Mouse (Mus musculus): ENCODE measurements around the gene Klhl21. TPM values are rescaled to one million over a fixed set of nuclear protein-coding genes. Genes with fewer than 3 reads are reported as not detected.

Klhl21 gene
- polyA plus RNA-seq, 3 experiments from 2014 or later, result 3.0 to 4.2 (median 3.6) TPM

- peak; percentile 92 for ATAC-seq
These were observed 12.2 kb upstream of the Klhl21 start, which contains the start of gene Phf13 for GRCm38 (mm10) chr4:151996173-151996950. Gene Phf13, minus strand, starts transcription at chr4:151996258.

DNA sequence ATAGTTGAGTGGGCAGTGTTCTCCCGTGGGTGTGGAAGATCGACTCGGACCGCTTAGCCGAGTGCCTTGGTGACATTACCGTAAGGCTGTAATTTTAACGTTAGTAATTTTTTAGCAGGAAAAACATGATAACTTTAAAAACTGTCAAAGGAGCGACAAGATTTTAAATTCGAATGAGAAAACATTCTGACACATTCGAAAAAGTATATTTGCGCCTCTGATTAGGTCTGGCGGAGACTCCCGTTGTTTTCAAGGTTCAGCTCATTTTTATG lies 11.7 kb upstream of the Klhl21 start:
- ATAC-seq, result no peak

DNA sequence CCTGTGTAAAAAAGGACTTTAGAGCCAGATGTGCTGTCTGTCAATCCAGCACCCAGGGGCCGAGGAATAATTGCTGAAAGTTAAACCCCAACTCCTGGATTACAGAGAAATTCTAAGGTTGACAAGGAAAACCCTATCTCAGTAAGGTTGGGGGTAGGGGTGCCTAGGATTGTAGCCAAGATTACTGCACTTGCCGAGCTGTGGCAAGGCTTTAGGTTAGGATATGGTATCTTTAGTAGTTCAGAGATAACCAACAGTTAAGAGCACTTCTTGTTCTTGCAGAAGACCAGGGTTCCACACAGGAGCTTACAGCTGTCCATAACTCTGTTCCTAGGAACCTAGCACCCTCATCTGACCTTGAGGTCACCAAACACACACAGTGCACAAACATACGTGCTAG lies 10.9 kb upstream of the Klhl21 start:
- ATAC-seq, result no peak

DNA sequence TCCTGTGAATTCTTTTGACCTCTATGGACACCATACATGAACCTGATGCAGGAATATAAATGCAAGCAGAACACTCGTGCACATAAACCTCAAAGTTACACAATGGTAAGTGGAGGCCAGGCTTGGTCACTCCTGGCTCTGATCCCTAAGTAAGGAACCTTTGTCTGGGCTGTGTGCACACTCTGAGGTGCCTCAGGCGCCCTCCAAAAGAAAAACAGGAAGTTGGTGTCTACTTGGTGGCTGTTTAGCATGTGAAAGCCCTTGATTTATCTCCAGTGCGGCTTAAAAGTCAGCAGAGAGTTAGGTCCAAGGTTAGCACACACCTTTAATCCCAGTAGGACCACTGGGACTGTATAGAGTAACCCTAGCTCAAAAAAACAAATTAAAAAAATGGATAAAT lies 9.1 kb upstream of the Klhl21 start:
- no peak for ATAC-seq

- ATAC-seq, result no peak
These were observed 7.7 kb upstream of the Klhl21 start for GRCm38 (mm10) chr4:152000906-152001305.

- ATAC-seq, result no peak
These were observed 7.3 kb upstream of the Klhl21 start for GRCm38 (mm10) chr4:152001335-152001734.

DNA sequence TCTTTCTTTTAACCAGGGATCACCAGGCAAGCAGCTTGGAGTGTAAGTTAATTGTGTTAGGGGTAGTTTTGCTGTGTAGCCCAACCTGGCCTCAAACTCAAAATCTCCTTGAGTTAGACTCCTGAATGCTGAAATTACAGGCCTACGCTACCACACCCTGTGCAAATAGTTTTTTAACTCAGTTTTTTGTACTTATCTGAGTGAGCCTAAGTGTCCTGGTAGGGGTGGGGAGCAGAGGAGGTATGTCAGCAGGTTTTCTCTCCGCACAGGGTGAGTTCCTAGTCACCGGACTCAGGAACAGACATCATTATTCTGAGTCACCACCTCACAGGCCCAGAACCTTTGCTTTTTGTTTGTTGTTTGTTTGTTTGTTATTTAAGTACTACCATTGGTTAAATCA lies 6.5 kb upstream of the Klhl21 start:
- no peak for ATAC-seq

GRCm38 (mm10) chr4:152006137-152006536 lies 2.5 kb upstream of the Klhl21 start:
- ATAC-seq, result no peak

DNA sequence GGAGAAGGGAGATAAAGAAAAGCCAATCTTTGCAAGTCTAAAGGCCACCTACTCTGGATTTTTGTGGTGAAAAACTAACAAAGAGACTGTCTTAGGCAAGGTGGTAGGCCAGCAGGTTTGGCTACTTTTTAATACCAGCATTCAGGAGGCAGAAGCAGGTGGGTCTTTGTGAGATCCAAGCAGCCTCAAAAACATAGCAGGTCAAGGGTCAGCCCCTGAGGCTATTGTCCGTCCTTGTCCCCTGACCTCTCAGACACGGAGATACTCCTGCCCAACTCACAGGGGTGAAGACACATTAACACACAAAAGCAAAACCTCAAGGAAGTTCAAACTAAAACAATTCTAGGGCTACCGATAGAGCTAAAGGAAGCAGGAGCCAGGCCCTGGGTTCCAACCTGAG lies 1.8 kb upstream of the Klhl21 start:
- no peak for ATAC-seq

DNA sequence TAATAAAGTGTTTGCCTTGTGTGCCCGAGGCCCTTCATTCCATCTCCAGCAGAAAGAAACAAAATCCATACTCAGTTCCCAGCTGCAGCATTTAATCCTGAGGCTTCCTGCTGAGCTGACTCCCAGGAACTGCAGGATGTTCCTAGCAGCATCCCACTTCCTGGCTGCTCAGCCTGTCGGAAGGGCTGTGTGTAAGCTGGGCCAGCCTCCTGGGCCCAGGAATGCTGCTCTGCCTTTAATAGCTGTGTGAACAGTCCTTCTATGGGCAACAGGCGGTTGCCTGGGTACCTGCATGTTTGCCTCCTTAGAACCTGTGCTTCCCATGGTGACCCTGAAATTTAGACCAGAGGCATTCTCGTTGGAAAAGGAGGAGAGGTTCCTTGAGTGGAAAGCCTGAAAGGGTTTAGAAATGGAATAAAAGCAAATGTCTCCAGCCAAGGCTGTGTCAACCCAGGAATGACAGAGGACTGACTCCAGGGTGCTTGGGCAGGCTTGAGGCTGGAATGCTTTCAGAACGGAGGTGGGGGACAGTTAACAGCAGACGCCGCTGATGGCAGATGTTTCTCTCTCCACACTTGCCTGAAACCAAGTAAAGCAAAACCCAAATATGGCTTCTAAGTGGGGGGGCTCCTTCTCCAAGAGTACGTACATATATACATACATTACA lies 989 bp upstream of the Klhl21 start:
- ATAC-seq, result no peak

GRCm38 (mm10) chr4:152008148-152008500 lies 479 bp upstream of the Klhl21 start:
- no peak for ATAC-seq

GRCm38 (mm10) chr4:152009076-152010051 lies 761 bp downstream of the Klhl21 start:
- peak; percentile 58 for ATAC-seq

- no peak for ATAC-seq
These were observed 1.6 kb downstream of the Klhl21 start for GRCm38 (mm10) chr4:152010091-152010706.

- no peak for ATAC-seq
These were observed 2.1 kb downstream of the Klhl21 start for GRCm38 (mm10) chr4:152010707-152011134.

DNA sequence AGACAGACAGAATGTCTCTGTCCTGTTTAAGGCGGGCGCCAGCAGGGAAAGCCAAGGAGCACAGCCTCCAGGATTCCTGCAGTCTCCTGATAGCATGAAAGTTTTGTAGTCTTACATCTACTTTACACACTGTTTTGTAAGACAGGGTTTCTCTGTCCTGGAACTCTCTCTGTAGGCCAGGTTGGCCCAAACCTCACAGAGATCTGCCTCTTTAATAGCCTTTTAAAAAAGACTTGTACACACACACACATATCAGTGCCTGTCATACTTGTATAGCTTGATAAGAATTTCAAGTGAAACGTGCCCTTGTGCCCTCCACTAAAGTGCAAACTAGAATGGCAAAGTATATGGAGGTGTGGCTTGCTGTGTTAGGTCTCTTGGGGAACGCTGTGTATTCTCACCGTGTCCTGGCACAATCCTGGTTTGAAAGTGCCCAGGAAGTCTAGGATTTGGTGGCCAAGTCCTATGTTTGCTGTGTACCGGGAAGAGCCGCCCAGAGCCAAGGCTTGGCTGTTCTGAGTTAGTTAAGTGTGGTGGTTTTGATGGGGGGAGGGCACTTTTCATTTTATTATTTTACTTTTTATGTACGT lies 2.7 kb downstream of the Klhl21 start:
- ATAC-seq, result no peak

DNA sequence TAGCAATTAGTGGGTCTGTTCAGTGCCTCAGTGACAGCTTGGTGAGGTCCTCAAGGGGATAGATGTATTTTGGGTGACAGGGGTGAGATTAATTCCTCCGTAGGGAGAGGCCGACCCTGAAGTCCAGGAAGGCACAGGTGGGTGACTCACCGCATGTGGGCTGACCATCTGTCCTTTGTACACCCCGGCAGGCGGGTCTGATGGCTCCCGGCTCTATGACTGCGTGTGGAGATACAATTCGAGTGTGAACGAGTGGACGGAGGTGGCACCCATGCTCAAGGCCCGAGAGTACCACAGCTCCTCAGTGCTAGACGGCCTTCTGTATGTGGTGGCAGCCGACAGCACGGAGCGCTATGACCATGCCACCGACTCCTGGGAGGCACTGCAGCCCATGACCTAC lies 3.5 kb downstream of the Klhl21 start:
- no peak for ATAC-seq

- ATAC-seq, result no peak
These were observed 4.6 kb downstream of the Klhl21 start for GRCm38 (mm10) chr4:152013036-152013813.

DNA sequence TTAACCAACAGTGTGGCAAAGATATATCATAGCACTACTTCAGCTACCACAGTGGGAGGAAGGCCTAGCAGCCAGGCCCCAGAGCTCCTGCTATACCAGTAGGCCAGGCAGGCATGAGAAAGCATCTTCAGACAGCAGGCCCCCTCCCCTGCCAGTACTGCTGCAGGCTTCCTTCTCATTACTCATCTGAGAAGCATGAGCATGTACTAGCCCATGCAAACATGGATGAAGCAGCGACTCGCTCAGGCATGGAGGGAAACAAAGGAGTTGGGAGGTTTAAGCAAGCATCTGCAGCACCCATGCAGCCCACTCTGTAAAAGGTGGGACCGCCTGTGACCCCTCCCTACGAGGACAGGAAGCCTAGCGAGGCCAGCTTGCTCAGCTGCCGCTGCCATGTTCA lies 10.5 kb downstream of the Klhl21 start:
- no peak for ATAC-seq

GRCm38 (mm10) chr4:152020024-152020423 lies 11.4 kb downstream of the Klhl21 start:
- no peak for ATAC-seq

GRCm38 (mm10) chr4:152021568-152022097 lies 13.0 kb downstream of the Klhl21 start:
- ATAC-seq, result no peak

- ATAC-seq, result no peak
These were observed 13.9 kb downstream of the Klhl21 start for GRCm38 (mm10) chr4:152022506-152022905.
